Mouse (Mus musculus) liver, postnatal 0 days (tissue): ENCODE data around the gene Cyb561d2. TPM values are rescaled to one million over a fixed set of nuclear protein-coding genes. Genes with fewer than 3 reads are reported as not detected.

ENCODE experiments used
- ATAC-seq: fragments of 200-750 bp; cut with Nextera tagmentation; 2 replicates; pipeline ENCODE4 v1.8.0; 2017; ENCODE audit warnings: mild to moderate bottlenecking, moderate library complexity
- DNase-seq: peaks from one replicate; pipeline ENCODE4 v3.0.0-alpha.2; 2016
- H3K27ac ChIP-seq: fragments of 300-500 bp; sonication (generic); 2 replicates; pipeline ENCODE4 v1.5.1; 2014; ENCODE audit warnings: antibody characterized with exemption, moderate library complexity, mild to moderate bottlenecking, low read depth
- H3K27me3 ChIP-seq: fragments of 300-500 bp; sonication (generic); 2 replicates; pipeline ENCODE4 v1.6.1; 2014; ENCODE audit warnings: low read length, control low read depth, mixed read lengths; ENCODE audit not compliant: insufficient read depth
- H3K36me3 ChIP-seq: fragments of 300-500 bp; sonication (generic); replicated peaks from 2 replicates; pipeline ENCODE4 v1.6.1; 2014; ENCODE audit warnings: mild to moderate bottlenecking, control low read depth, low read length, moderate library complexity, mixed read lengths; ENCODE audit not compliant: insufficient read depth
- H3K4me1 ChIP-seq: fragments of 300-500 bp; sonication (generic); 2 replicates; pipeline ENCODE4 v1.6.1; 2014; ENCODE audit warnings: antibody characterized with exemption, mild to moderate bottlenecking, control low read depth; ENCODE audit not compliant: insufficient read depth
- H3K4me2 ChIP-seq: fragments of 300-500 bp; sonication (generic); 2 replicates; pipeline ENCODE4 v1.6.1; 2014; ENCODE audit warnings: low read depth, mild to moderate bottlenecking, low read length, moderate library complexity, mixed read lengths
- H3K4me3 ChIP-seq: fragments of 300-500 bp; sonication (generic); 2 replicates; pipeline ENCODE4 v1.5.1; 2014; ENCODE audit warnings: low read depth, low read length
- H3K9ac ChIP-seq: fragments of 300-500 bp; sonication (generic); replicated peaks from 2 replicates; pipeline ENCODE4 v1.6.1; 2014; ENCODE audit warnings: mild to moderate bottlenecking, moderate library complexity
- H3K9me3 ChIP-seq: fragments of 300-500 bp; sonication (generic); 2 replicates; pipeline ENCODE4 v1.6.1; 2016; ENCODE audit warnings: mild to moderate bottlenecking, control low read depth, low read length, mixed read lengths
- CTCF ChIP-seq: sonication (generic); IDR thresholded peaks from 2 replicates; pipeline ENCODE4 v1.5.1; 2016; ENCODE audit warnings: antibody characterized with exemption, low read depth
- EP300 ChIP-seq: IDR thresholded peaks from 2 replicates; pipeline ENCODE4 v1.6.1; 2016; ENCODE audit warnings: antibody characterized with exemption, low read depth, mild to moderate bottlenecking
- WGBS: fragments of 180-500 bp; shearing (Covaris S2); extraction: QIAGEN DNeasy Blood & Tissue Kit; methylation state at CpG from one replicate; pipeline ENCODE4 v1.1.7; 2014; ENCODE audit not compliant: insufficient replicate concordance; 5-methylcytosine and 5-hydroxymethylcytosine counted together
- polyA plus RNA-seq: library from polyadenylated mRNA; unstranded; fragments of >200 nt; fragmentation: Nextera tagmentation; extraction: Ambion mirVana; gene quantifications from 2 replicates; pipeline ENCODE4 v1.2.1, GENCODE M21; 2015

Cyb561d2 gene
- 18.5 and 19.6 TPM in 2 replicates for polyA plus RNA-seq

GRCm38 (mm10) chr9:107541474-107542351 is at the start of gene Cyb561d2, which contains the start of gene Nprl2:
Cyb561d2 (minus strand) TSS chr9:107542193.
Nprl2 (plus strand) TSS chr9:107542226.
- Histone ChIP-seq H3K9me3 (no peaks in the 10 kb centered on the region), H3K4me1 (peaks cover 23% of the 10 kb centered on the region), H3K9ac (peak within 1 kb of the TSS; percentile 64), H3K27me3 (no peaks in the 10 kb centered on the region), H3K4me2 (peak within 1 kb of the TSS; percentile 96), H3K4me3 (peak within 1 kb of the TSS; percentile 80), H3K36me3 (peaks cover 30% of the 10 kb centered on the region), H3K27ac (peak within 1 kb of the TSS; percentile 68)
- WGBS = under 1% methylated on average over 46 of the region's 46 CpGs
- TF ChIP-seq CTCF (no peak), EP300 (no peak)
- ATAC-seq = peak; percentile 87
- peak; percentile 93 for DNase-seq

- TF ChIP-seq EP300 (no peak), CTCF (no peak)
- 92% methylated on average over 6 of the region's 6 CpGs for whole genome bisulfite sequencing
- peaks cover 53% of the 10 kb centered on the region for H3K36me3 ChIP-seq
- H3K27ac ChIP-seq = no peak overlapping the region
- H3K27me3 ChIP-seq = no peaks in the 10 kb centered on the region
- DNase-seq (no peak), ATAC-seq (no peak)
- H3K9ac ChIP-seq = peak overlapping the region; percentile 75; the same call in 1 of the 2 replicates
- H3K9me3 ChIP-seq = no peaks in the 10 kb centered on the region
- H3K4me1 ChIP-seq = peaks cover 21% of the 10 kb centered on the region
- peak overlapping the region; percentile 80 for H3K4me2 ChIP-seq
- peak overlapping the region; percentile 65 for H3K4me3 ChIP-seq
Observed at GRCm38 (mm10) chr9:107590773-107591060, 48.7 kb upstream of the Cyb561d2 start.

GRCm38 (mm10) chr9:107590058-107590772 is 48.2 kb upstream of the Cyb561d2 start:
- WGBS = 71% methylated on average over 25 of the region's 25 CpGs
- DNase-seq (peak; percentile 81), ATAC-seq (no peak)
- TF ChIP-seq CTCF = peak; percentile 52
- TF ChIP-seq EP300 = no peak
- Histone ChIP-seq H3K4me2 (peak overlapping the region; percentile 80), H3K9ac (peak overlapping the region; percentile 75), H3K9me3 (no peaks in the 10 kb centered on the region), H3K4me1 (peaks cover 21% of the 10 kb centered on the region), H3K4me3 (peak overlapping the region; percentile 65), H3K27ac (peak overlapping the region; percentile 90), H3K36me3 (peaks cover 53% of the 10 kb centered on the region), H3K27me3 (no peaks in the 10 kb centered on the region)

- DNase-seq = peak; percentile 75
- Histone ChIP-seq H3K4me1 (peaks cover 21% of the 10 kb centered on the region), H3K36me3 (peaks cover 42% of the 10 kb centered on the region), H3K4me3 (peak overlapping the region; percentile 65), H3K27me3 (no peaks in the 10 kb centered on the region), H3K27ac (peak overlapping the region; percentile 90), H3K9me3 (no peaks in the 10 kb centered on the region), H3K9ac (peak overlapping the region; percentile 75), H3K4me2 (peak overlapping the region; percentile 80)
- ATAC-seq = peak; percentile 38
- TF ChIP-seq EP300 = peak; percentile 82
- TF ChIP-seq CTCF = no peak
- under 1% methylated on average over 33 of the region's 33 CpGs for WGBS
Observed at GRCm38 (mm10) chr9:107587833-107588639, 46.0 kb upstream of the Cyb561d2 start.

- peak within 1 kb of the TSS; percentile 94 for H3K27ac ChIP-seq
- peak within 1 kb of the TSS; percentile 75 for H3K9ac ChIP-seq
- peak within 1 kb of the TSS; percentile 80 for H3K4me2 ChIP-seq
- TF ChIP-seq EP300 (peak; percentile 99), CTCF (no peak)
- peak; percentile 93 for ATAC-seq
- H3K4me1 ChIP-seq = peaks cover 26% of the 10 kb centered on the region
- WGBS = 9% methylated on average over 44 of the region's 46 CpGs
- peak within 1 kb of the TSS; percentile 65 for H3K4me3 ChIP-seq
- H3K9me3 ChIP-seq = no peaks in the 10 kb centered on the region
- no peaks in the 10 kb centered on the region for H3K27me3 ChIP-seq
- peaks cover 38% of the 10 kb centered on the region for H3K36me3 ChIP-seq
- DNase-seq = peak; percentile 98
Observed at GRCm38 (mm10) chr9:107586974-107587832, 45.2 kb upstream of the Cyb561d2 start, which contains the start of gene Ifrd2. Ifrd2 (plus strand) TSS chr9:107587642.
